Mouse (Mus musculus) cortical plate, adult 2 months (tissue): ENCODE data around the gene Lamb2. TPM values are rescaled to one million over a fixed set of nuclear protein-coding genes. Genes with fewer than 3 reads are reported as not detected.
A peak's percentile ranks its signal among the peaks of the same experiment; 100 is the strongest.

ENCODE experiments used
- H3K27ac ChIP-seq: fragments of 200-500 bp; 2 replicates; pipeline ENCODE4 v1.5.1; 2012; ENCODE audit warnings: low read length, control low read depth, inconsistent platforms; ENCODE audit not compliant: insufficient read depth
- H3K4me1 ChIP-seq: fragments of 200-500 bp; 2 replicates; pipeline ENCODE4 v1.6.1; 2011; ENCODE audit warnings: low read length; ENCODE audit not compliant: control insufficient read depth, insufficient read depth
- H3K4me3 ChIP-seq: fragments of 200-500 bp; 2 replicates; pipeline ENCODE4 v1.5.1; 2011; ENCODE audit warnings: mild to moderate bottlenecking, low read length, control low read depth; ENCODE audit not compliant: insufficient read depth
- CTCF ChIP-seq: fragments of 200-500 bp; IDR thresholded peaks from 2 replicates; pipeline ENCODE4 v1.5.1; 2011; ENCODE audit warnings: mild to moderate bottlenecking, control low read depth, low read length; ENCODE audit not compliant: insufficient read depth; ENCODE audit errors: extremely low read depth
- POLR2A ChIP-seq: fragments of 200-500 bp; IDR thresholded peaks from 2 replicates; pipeline ENCODE4 v1.6.1; 2011; ENCODE audit warnings: mild to moderate bottlenecking, low read length, control low read depth; ENCODE audit not compliant: insufficient read depth; ENCODE audit errors: extremely low read depth
- polyA plus RNA-seq: library from polyadenylated mRNA; depleted of rRNA; stranded (reverse); fragments of >200 nt; gene quantifications from 2 replicates; pipeline ENCODE4 v1.2.3, GENCODE M21; 2012

Lamb2 gene
- polyA plus RNA-seq, 1 experiment, result 34.2 TPM

- TF ChIP-seq POLR2A (no peak), CTCF (no peak)
- H3K4me3 ChIP-seq, result peak overlapping the region; percentile 5; the same call in 1 of the 2 replicates
- H3K27ac ChIP-seq, result peak overlapping the region; percentile 40; the same call in 1 of the 2 replicates
- H3K4me1 ChIP-seq, result peaks cover 4% of the 10 kb centered on the region
These were observed 28.4 kb upstream of the Lamb2 start for GRCm38 (mm10) chr9:108451170-108451493.

GRCm38 (mm10) chr9:108451519-108452160 lies 27.9 kb upstream of the Lamb2 start:
- Histone ChIP-seq H3K4me1 (peaks cover 4% of the 10 kb centered on the region), H3K27ac (no peak overlapping the region; the same call in 1 of the 2 replicates), H3K4me3 (peak overlapping the region; percentile 66)
- TF ChIP-seq CTCF, result no peak
- no peak for TF ChIP-seq POLR2A

- H3K27ac ChIP-seq, result peak overlapping the region; percentile 33; the same call in 1 of the 2 replicates
- H3K4me1 ChIP-seq, result peaks cover 4% of the 10 kb centered on the region
- no peak for TF ChIP-seq POLR2A
- TF ChIP-seq CTCF, result peak; percentile 60
- peak overlapping the region; percentile 66 for H3K4me3 ChIP-seq
These were observed 27.1 kb upstream of the Lamb2 start for GRCm38 (mm10) chr9:108452291-108452906.

GRCm38 (mm10) chr9:108452911-108453310 lies 26.6 kb upstream of the Lamb2 start:
- TF ChIP-seq CTCF, result no peak
- TF ChIP-seq POLR2A, result no peak
- Histone ChIP-seq H3K27ac (no peak overlapping the region), H3K4me1 (peaks cover 4% of the 10 kb centered on the region), H3K4me3 (peak overlapping the region; percentile 66)

- no peak overlapping the region for H3K27ac ChIP-seq
- no peak overlapping the region for H3K4me3 ChIP-seq
- no peak for TF ChIP-seq CTCF
- TF ChIP-seq POLR2A, result no peak
- peaks cover 4% of the 10 kb centered on the region for H3K4me1 ChIP-seq
These were observed 26.1 kb upstream of the Lamb2 start for GRCm38 (mm10) chr9:108453458-108453857.

GRCm38 (mm10) chr9:108454429-108454828 lies 25.1 kb upstream of the Lamb2 start:
- H3K4me1 ChIP-seq, result peaks cover 3% of the 10 kb centered on the region
- no peak overlapping the region for H3K4me3 ChIP-seq
- H3K27ac ChIP-seq, result no peak overlapping the region
- TF ChIP-seq CTCF (no peak), POLR2A (no peak)

- TF ChIP-seq POLR2A (no peak), CTCF (no peak)
- no peaks in the 10 kb centered on the region for H3K4me1 ChIP-seq
- no peak overlapping the region for H3K27ac ChIP-seq
- H3K4me3 ChIP-seq, result no peak overlapping the region
These were observed 23.6 kb upstream of the Lamb2 start for GRCm38 (mm10) chr9:108455747-108456571.

GRCm38 (mm10) chr9:108456953-108457352 lies 22.6 kb upstream of the Lamb2 start:
- Histone ChIP-seq H3K27ac (no peak overlapping the region), H3K4me3 (no peak overlapping the region), H3K4me1 (peaks cover 5% of the 10 kb centered on the region; the same call in 1 of the 2 replicates)
- no peak for TF ChIP-seq POLR2A
- TF ChIP-seq CTCF, result no peak

- peaks cover 8% of the 10 kb centered on the region; the same call in 1 of the 2 replicates for H3K4me1 ChIP-seq
- TF ChIP-seq POLR2A (no peak), CTCF (no peak)
- no peak overlapping the region for H3K27ac ChIP-seq
- peak overlapping the region; percentile 84; the same call in 1 of the 2 replicates for H3K4me3 ChIP-seq
These were observed 19.6 kb upstream of the Lamb2 start for GRCm38 (mm10) chr9:108459939-108460318.
